Mouse (Mus musculus) ES-E14 (cell line): ENCODE data around the gene BC034090. TPM values are rescaled to one million over a fixed set of nuclear protein-coding genes. Genes with fewer than 3 reads are reported as not detected.

Experiments
- DNase-seq: peaks from one replicate; pipeline ENCODE4 v3.0.0-alpha.2; 2013; ENCODE audit warnings: low read depth, low spot score
- H3K27ac ChIP-seq: 2 replicates; pipeline ENCODE4 v1.5.1; 2012; ENCODE audit warnings: low read depth, mild to moderate bottlenecking, low read length, moderate library complexity, mixed read lengths; ENCODE audit not compliant: poor library complexity, insufficient read depth, severe bottlenecking
- H3K36me3 ChIP-seq: 2 replicates; pipeline ENCODE4 v1.6.1; 2012; ENCODE audit warnings: mild to moderate bottlenecking, low read length, moderate library complexity, mixed read lengths; ENCODE audit not compliant: control insufficient read depth, poor library complexity, insufficient read depth, severe bottlenecking
- H3K4me1 ChIP-seq, 2 experiments: fragments of 150-350 bp in 1 of 2; sonication (generic) in 1 of 2; 2 replicates each; pipeline ENCODE4 v1.6.1; 2012; ENCODE audit warnings: low read length in 2 of 2, mild to moderate bottlenecking in 1 of 2, mixed read lengths in 1 of 2; ENCODE audit not compliant: control insufficient read depth in 2 of 2, insufficient read depth in 2 of 2, poor library complexity in 1 of 2
- H3K4me3 ChIP-seq, 2 experiments: fragments of 150-350 bp in 1 of 2; sonication (generic) in 1 of 2; 2 replicates each; pipeline ENCODE4 v1.5.1; 2012; ENCODE audit warnings: low read length in 2 of 2, low read depth in 1 of 2, mild to moderate bottlenecking in 1 of 2, mixed read lengths in 1 of 2; ENCODE audit not compliant: insufficient read depth in 1 of 2, poor library complexity in 1 of 2, severe bottlenecking in 1 of 2
- H3K9ac ChIP-seq: 2 replicates; pipeline ENCODE4 v1.6.1; 2012; ENCODE audit warnings: low read depth, mild to moderate bottlenecking, low read length, mixed read lengths; ENCODE audit not compliant: poor library complexity, insufficient read depth, severe bottlenecking
- H3K9me3 ChIP-seq: fragments of 150-350 bp; sonication (generic); 2 replicates; pipeline ENCODE4 v1.6.1; 2012; ENCODE audit warnings: low read depth, mild to moderate bottlenecking, low read length; ENCODE audit not compliant: control insufficient read depth, insufficient read depth
- CHD2 ChIP-seq: IDR thresholded peaks from 2 replicates; pipeline ENCODE4 v1.6.1; 2014; ENCODE audit warnings: mild to moderate bottlenecking, low read depth, low read length, inconsistent platforms
- HCFC1 ChIP-seq: IDR thresholded peaks from 2 replicates; pipeline ENCODE4 v1.6.1; 2012; ENCODE audit warnings: low read length, inconsistent platforms, borderline replicate concordance; ENCODE audit not compliant: insufficient read depth
- MAFK ChIP-seq: IDR thresholded peaks from 2 replicates; pipeline ENCODE4 v1.6.1; 2014; ENCODE audit warnings: mild to moderate bottlenecking, low read depth, low read length, inconsistent platforms; ENCODE audit not compliant: insufficient read depth
- ZC3H11A ChIP-seq: IDR thresholded peaks from 2 replicates; pipeline ENCODE4 v1.6.1; 2012; ENCODE audit warnings: low read depth, mild to moderate bottlenecking, inconsistent platforms, low read length, borderline replicate concordance
- ZNF384 ChIP-seq: IDR thresholded peaks from 2 replicates; pipeline ENCODE4 v1.6.1; 2012; ENCODE audit warnings: low read depth, low read length, inconsistent platforms
- in situ Hi-C, 2 experiments: fragments of 600-800 bp; cut with MboI; formaldehyde crosslinking; loops; one replicate each; pipeline ENCODE4 v1.15.1; 2025; ENCODE audit warnings: low sequenced_read_pairs in 2 of 2, inconsistent platforms in 1 of 2; ENCODE audit not compliant: unreplicated experiment in 2 of 2
- total RNA-seq: library from RNA; depleted of rRNA; stranded (reverse); fragments of 300-350 nt; gene quantifications from 2 replicates; pipeline ENCODE4 v1.2.3, GENCODE M21; 2012

The BC034090 gene
- total RNA-seq, 1 experiment = 7.8 TPM

GRCm38 (mm10) chr1:155211017-155211416 is 33.2 kb downstream of the BC034090 start:
- in situ Hi-C loops = loop anchor here in 1 of 2 experiments (25.0 kb wide), 1 partner anchor 424 kb away; no protein-coding TSS in a partner anchor
- H3K9me3 ChIP-seq = no peaks in the 10 kb centered on the region
- H3K36me3 ChIP-seq = no peaks in the 10 kb centered on the region
- H3K4me3 ChIP-seq = no peak overlapping the region
- no peak overlapping the region for H3K9ac ChIP-seq
- peaks cover 0 to 2% of the 10 kb centered on the region in 2 experiments; a peak in 1 of 4 replicates for H3K4me1 ChIP-seq
- no peak for TF ChIP-seq HCFC1
- TF ChIP-seq ZNF384 = no peak
- no peak for TF ChIP-seq MAFK
- no peak for TF ChIP-seq ZC3H11A
- no peak for TF ChIP-seq CHD2
- DNase-seq = no peak
- no peak overlapping the region for H3K27ac ChIP-seq

- in situ Hi-C loops = loop anchor here in 1 of 2 experiments (25.0 kb wide), 1 partner anchor 423 kb away; no protein-coding TSS in a partner anchor
- no peak for DNase-seq
- Histone ChIP-seq H3K4me1 (peaks cover 0 to 4% of the 10 kb centered on the region in 2 experiments; a peak in 1 of 4 replicates), H3K9me3 (no peaks in the 10 kb centered on the region), H3K9ac (no peak overlapping the region), H3K4me3 (no peak overlapping the region), H3K27ac (no peak overlapping the region), H3K36me3 (no peaks in the 10 kb centered on the region; the same call in 1 of the 2 replicates)
- no peak for TF ChIP-seq MAFK
- no peak for TF ChIP-seq CHD2
- TF ChIP-seq ZC3H11A = no peak
- TF ChIP-seq HCFC1 = no peak
- no peak for TF ChIP-seq ZNF384
Observed at GRCm38 (mm10) chr1:155210011-155210763, 34.1 kb downstream of the BC034090 start.

GRCm38 (mm10) chr1:155207859-155208258 is 36.4 kb downstream of the BC034090 start:
- in situ Hi-C loops = loop anchor here in 1 of 2 experiments (25.0 kb wide), 1 partner anchor 421 kb away; no protein-coding TSS in a partner anchor
- H3K9ac ChIP-seq = no peak overlapping the region
- H3K4me3 ChIP-seq = no peak overlapping the region
- peaks cover 0 to 6% of the 10 kb centered on the region in 2 experiments; a peak in 1 of 4 replicates for H3K4me1 ChIP-seq
- no peak for DNase-seq
- no peaks in the 10 kb centered on the region for H3K9me3 ChIP-seq
- no peaks in the 10 kb centered on the region; the same call in 1 of the 2 replicates for H3K36me3 ChIP-seq
- TF ChIP-seq ZNF384 (no peak), HCFC1 (no peak), ZC3H11A (no peak), MAFK (no peak), CHD2 (no peak)
- no peak overlapping the region; the same call in 1 of the 2 replicates for H3K27ac ChIP-seq

- Histone ChIP-seq H3K4me1 (peaks cover 0 to 7% of the 10 kb centered on the region in 2 experiments; a peak in 1 of 4 replicates), H3K9ac (no peak overlapping the region), H3K9me3 (no peaks in the 10 kb centered on the region), H3K36me3 (peaks cover 6% of the 10 kb centered on the region; the same call in 1 of the 2 replicates), H3K4me3 (no peak overlapping the region), H3K27ac (no peak overlapping the region)
- in situ Hi-C loops = loop anchor here in 1 of 2 experiments (25.0 kb wide), 1 partner anchor 419 kb away; no protein-coding TSS in a partner anchor
- TF ChIP-seq ZC3H11A (no peak), HCFC1 (no peak), CHD2 (no peak), ZNF384 (no peak), MAFK (no peak)
- no peak for DNase-seq
Observed at GRCm38 (mm10) chr1:155205822-155206660, 38.2 kb downstream of the BC034090 start.
